Mouse (Mus musculus): ENCODE data around the gene Slc9a7.

The Slc9a7 gene

DNA sequence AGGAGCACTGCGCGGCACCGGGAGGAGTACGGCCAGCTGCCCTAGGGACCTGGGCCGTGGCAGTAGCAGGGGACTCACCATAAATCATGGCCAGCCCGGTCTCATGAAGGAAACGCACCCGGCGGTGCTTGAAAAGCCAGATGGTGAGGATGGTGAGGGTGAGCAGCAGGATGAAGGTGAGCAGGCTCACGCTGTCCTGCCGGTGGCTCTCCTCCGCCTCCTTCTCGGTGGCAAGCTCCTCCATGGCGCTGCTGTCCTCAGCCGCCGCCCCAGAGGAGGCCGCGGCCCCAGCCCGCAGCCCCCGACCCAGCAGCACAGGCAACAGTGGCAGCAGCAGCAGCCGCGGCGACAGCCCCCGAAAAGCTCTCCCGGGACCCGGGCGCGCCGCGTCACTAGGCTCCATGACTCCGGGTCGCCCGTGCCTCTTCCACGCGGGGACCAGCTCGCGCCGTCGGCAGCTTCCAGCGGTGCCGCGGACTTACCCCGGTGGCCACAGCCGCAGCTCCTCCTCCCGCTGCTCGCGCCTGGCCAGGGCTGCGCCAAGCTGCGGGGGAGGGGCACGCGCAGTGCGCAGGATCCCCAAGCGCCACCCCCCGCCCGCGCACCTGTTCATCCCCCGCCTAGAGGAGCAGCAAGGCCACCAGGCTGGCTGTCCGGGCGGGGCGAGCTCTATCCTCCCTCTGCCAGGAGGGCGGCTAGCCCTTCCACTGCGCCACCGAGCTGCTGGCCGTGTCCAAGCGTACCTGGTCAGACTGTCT is at the start of gene Slc9a7:
Gene Slc9a7, minus strand, starts transcription at position 526 of the 758 bp plus-strand sequence.
- no peak for DNase-seq (ENCODE audit: extremely low spot score, low read depth, low spot score)

DNA sequence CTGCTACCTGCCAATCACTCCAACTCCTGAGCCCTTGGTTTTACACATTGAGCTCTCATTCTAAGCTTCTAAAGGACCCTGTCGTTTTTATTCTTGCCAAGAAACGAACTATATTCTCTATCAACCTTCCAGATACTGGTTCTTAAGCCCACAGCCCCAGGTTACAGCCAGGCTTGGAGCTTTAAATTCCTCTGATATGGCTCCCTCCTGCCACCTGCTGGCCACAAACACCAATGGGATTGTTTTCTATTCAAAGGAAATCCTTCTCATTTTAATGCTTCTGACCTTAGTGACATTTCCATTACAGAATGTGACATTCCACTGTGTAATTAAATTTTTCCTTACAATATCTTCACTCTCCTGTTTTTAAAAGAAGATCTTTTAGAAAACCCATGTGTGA is 44.1 kb upstream of the Slc9a7 start:
- DNase-seq (ENCODE audit: extremely low spot score, low read depth, low spot score), result no peak

DNA sequence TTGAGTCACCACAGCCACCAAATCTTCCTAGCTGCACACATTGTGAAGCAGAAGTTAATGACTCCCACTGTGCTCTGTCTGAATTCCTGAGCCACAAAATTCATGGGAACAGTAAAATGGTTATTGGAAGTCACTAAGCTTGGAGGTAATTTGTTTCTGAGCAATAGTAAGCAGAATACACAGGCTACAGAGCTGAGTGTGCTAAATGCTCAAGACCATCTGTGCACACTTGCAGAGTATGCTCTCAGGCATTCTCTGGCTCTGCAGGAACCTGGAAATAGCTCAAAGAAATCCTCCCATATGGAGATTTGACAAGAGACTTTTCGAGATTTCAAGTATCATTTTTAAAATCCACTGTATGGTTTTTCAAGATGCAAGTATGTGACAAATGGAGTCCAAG is 41.1 kb upstream of the Slc9a7 start:
- DNase-seq (ENCODE audit: extremely low spot score, low read depth, low spot score), result no peak

DNA sequence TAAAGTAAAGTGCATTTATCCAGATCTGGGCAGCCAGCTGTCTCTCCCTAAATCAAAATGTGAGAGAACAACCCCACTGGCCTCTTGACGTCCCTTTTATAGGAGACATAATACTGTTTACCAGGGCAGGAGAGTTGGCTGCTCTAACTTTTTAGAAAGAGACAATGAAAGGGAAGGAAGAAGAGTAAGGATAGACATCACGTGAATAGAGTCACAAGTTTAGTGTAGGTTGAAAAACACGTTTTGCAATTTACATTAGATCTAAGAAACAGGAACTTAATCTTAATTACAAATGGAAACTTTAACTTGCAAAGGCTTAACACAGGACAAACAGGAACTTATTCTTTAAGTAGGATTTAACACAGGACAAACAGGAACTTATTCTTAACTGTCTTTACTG is 15.6 kb upstream of the Slc9a7 start:
- no peak for DNase-seq (ENCODE audit: extremely low spot score, low read depth, low spot score)

DNA sequence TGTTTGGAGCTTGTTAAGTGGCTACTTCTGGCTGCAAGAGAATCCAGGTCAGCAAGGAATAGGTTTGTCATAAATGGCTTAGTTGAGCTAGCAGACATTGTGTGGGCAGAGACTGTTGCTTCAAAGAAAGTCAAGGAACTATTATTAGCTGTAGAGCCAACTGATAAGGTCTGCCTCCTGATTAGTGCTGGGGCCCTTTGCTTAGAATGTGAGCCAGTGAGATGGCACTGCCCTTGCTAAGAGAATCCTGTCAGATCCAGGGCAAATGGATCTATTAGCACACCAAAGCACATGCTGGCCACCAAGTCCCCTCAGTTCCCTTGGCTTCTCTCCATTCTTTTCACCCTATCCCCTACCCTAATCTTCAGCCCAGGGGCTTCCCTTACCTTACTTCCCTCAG is 14.3 kb upstream of the Slc9a7 start:
- no peak for DNase-seq (ENCODE audit: extremely low spot score, low read depth, low spot score)

DNA sequence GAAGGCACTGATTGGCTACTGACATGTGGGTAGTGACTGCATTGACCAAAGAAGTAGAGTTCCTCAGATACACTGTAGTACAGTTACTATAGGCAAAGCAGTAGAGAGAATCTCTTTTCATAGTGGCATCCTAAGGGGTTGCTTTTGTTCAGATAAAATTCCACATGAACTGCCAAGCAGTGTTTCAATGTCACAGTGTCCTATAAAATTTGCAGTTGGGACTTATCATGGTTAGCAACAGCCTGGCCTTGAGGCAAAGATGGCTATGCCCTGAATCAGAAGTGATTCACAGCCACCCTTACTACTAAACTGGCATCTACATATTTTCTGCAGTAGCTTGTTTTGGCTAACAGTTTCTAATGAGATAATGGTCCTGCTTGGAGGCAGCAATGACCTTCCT is 11.7 kb upstream of the Slc9a7 start:
- no peak for DNase-seq (ENCODE audit: extremely low spot score, low read depth, low spot score)

DNA sequence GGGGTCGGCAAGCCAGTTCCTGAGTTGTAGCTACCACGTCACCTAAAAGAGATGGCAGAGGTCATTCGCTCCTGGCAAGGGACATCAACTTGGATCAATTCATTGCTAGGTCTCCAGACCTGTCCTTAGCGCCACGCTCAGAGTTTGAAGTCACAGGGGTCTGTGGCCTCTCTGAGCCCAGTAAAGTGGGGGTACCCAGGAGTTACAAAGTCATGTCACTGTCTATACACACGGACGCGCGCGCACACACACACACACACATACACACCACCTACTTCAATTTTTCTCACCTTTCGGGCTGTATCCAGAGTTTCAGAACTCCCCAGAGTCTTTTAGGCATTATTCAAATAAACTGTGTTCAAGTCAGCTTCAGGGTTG is 422 bp upstream of the Slc9a7 start:
- DNase-seq (ENCODE audit: extremely low spot score, low read depth, low spot score), result no peak

DNA sequence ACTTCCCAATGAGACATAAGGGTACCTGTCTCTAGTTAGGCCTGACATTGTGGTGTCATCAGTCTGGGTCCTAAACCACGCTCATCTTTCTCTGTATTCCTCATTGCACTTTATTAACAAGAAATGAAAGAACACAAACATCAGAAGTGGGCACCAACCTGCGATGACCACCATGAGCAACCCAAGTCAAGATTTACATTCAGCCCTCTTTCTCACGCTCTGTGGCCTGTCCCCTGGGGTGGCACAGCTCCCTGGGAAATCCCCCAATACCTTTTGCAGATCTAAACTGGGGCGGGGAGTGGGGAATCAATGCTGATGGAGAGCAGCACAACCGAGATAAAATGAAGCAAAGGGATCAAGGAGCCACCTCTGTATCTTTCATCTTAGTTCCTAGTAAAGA is 892 bp downstream of the Slc9a7 start:
- DNase-seq (ENCODE audit: extremely low spot score, low read depth, low spot score), result no peak

DNA sequence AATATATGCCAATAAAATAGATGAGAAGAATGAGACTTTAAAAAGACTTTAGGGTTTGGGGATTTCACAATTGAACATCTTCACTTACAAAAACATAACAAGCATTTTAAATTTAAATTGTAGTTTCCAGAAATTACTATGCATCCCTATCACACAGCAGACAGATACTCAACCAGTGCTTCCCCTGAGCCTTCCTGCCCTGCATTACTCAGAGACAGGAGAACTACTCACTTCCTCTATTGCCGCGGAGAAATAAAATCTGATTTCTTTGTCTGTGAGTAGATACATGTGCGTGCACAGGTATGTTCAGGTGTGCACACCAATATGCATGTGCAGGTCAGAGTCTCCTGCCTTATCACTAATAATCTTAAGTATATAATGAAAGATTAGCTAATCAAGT is 2.9 kb downstream of the Slc9a7 start:
- no peak for DNase-seq (ENCODE audit: extremely low spot score, low read depth, low spot score)

DNA sequence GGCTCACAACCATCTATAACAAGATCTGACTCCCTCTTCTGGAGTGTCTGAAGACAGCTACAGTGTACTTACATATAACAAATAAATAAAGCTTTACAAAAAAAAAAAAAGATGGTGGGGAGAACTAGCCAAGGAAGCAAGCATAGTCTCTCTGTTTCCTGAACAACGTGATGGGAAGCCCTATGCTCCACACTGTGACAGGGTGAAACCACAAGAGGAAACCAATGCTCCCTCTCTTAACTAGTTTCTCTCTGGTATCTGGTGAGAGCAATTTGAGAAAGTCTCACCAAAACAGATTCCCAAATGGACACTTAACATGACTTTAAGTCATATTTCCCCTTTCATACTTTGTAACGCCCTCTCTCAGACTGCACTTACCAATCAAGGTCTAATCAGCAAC is 5.4 kb downstream of the Slc9a7 start:
- no peak for DNase-seq (ENCODE audit: extremely low spot score, low read depth, low spot score)

DNA sequence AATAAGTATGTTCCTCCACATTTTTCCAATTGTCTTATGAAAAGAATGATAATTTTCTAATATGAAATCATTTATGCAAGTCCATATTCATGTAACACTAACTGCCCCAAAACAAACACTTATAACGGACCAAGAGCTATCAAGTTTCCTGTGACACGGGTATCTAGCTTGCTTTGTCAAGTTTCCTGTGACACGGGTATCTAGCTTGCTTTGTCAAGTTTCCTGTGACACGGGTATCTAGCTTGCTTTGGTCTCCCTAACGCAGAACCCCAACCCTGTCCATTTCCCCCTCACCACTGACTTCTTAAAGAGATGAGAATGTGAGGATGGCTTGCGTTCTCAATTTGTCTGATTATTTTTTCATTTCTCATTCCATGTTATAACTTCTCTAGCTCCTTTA is 12.2 kb downstream of the Slc9a7 start:
- no peak for DNase-seq (ENCODE audit: extremely low spot score, low read depth, low spot score)

DNA sequence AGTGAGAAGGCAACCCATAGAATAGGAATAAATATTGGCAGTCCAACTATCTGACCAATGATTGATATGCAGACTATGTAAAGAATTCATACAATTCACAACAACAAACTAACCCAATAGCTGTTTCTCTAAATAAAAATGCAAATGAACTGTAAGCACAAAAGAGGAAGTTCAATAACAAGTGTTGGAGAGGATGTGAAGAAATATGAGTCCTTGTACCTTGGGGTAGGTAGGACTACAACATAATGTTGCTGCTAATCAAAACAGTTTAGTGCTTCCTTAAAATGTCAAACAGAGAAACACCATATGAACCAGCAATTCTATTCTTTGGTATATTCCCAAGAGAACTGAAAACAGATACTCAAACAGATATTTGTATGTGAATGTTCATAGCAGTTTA is 17.8 kb downstream of the Slc9a7 start:
- no peak for DNase-seq (ENCODE audit: extremely low spot score, low read depth, low spot score)

DNA sequence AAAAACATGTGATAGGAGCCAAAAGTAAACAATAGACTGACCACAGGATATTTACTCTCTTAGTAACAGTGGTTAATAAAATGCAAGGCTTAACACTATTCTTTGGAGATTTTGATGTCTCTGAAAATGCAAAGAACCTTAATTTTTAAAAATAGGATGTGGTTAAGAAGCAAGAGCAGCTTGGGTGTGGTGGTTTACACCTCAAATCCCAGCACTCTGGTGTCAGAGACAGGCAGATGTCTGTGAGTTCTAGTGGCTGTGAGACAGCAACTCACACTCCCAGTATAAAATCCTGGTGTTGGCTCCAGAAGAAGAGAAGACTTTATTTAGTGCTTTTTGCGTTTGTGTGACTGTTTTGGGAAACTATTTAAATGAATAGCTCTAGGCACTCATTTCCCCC is 19.6 kb downstream of the Slc9a7 start:
- no peak for DNase-seq (ENCODE audit: extremely low spot score, low read depth, low spot score)

DNA sequence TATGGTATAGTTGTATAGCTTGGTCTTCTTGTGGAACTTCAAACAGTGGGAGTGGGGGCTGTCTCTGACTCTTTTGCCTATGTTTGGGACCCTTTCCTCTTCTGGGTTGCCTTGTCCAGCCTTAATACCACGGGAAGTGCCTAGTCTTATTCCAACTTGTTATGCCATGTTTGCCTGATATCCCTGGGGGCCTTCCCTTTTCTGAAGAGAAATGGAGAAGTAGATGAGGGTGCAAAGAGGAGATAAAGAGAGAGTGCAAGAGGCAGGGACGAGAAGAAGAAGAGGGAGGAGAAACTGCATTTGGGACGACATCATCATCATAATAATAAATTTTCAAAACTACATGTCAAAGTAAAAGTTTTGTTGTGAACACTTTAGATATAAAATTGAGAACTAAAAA is 21.6 kb downstream of the Slc9a7 start:
- DNase-seq (ENCODE audit: extremely low spot score, low read depth, low spot score), result no peak

DNA sequence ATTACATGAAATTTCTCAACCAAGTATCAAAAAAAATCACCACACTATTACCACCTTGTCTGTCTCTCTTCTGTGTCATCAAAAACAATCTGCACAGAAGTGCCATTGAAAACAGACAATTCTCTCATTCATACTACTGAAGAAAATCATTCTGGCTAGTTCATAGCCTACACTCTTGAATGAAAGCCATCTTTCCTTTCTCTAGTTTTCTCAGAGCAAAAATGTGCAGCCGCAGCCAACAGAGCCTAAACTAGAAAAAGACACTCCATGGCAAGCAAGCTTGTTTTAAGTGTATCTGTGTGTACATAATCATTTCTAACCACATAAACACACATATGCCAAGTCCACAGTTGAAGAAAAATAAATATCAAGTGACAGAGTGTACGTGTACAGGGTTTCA is 27.2 kb downstream of the Slc9a7 start:
- no peak for DNase-seq (ENCODE audit: extremely low spot score, low read depth, low spot score)

DNA sequence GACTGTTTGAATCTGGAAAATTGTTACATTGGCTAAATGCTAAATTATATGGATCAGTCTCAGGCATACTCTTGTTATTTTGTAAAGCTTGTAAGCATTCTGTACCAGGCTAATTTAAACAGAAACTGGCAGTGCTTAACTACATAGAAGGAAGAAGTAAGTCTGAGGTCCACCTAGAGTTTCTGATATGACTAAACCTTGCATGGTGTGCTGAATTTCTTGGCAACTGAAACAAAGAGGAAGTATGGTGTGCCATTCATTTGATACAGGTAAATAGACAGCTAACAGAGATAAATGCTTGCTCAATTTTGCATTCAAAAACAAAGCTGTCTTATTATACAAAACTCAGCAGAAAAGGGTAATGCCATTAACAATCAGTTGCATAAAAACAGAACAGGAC is 63.5 kb downstream of the Slc9a7 start:
- DNase-seq (ENCODE audit: extremely low spot score, low read depth, low spot score), result no peak

DNA sequence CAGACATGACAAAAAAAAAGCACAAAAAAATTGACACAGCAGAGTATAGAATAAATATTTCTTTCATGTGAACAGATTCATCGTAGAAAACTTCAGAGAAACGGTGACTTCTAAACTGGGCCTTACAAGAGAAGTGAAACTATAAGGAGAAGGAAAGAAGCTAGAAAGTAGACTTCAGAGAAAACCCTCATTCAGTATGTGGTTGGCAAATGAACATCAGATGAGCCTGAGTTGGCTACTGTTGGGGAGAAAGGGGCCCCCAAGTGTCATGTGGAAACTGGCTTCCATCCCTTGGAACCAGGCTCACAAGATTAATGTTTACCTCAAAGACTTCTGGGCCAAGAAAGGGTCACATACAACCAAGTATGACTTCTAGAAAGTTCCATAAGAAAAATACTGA is 70.1 kb downstream of the Slc9a7 start:
- no peak for DNase-seq (ENCODE audit: extremely low spot score, low read depth, low spot score)

DNA sequence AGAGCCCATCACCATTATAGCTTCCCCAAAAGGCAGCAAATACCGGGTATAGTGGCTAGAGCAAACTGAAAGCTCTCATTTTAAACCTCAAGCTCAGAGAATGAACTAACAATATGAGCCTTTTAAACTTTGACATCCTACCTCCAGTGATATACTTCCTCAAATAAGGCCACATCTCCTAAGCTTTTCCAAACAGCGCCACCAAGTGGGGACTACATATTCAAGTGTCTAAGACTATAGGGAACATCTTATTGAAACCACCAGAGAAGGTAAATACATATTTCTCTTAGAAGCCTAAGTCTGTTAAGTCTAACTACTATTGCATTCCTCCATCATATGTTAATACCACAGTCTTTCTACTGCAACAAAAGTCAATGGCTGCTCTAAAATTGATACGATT is 106.0 kb downstream of the Slc9a7 start:
- no peak for DNase-seq (ENCODE audit: extremely low spot score, low read depth, low spot score)

DNA sequence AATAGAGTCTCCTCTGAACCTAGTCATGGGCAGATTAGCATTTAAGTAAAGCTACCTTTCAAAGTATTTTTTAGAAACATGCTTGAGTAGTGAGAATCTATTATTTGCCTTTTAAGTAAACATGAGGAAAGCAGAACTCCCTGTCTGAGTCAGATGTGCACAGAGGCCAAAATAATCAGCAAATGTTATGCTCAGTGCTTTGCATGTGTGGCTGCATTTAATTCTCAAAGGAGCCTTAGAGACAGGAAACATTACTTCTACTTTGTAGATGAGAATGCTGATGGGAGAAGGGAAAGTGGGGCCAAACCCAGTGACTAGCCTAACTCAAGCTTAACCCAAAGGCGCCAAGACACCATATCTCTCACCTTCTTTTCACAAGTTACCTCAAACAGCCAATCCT is 114.8 kb downstream of the Slc9a7 start:
- no peak for DNase-seq (ENCODE audit: extremely low spot score, low read depth, low spot score)

DNA sequence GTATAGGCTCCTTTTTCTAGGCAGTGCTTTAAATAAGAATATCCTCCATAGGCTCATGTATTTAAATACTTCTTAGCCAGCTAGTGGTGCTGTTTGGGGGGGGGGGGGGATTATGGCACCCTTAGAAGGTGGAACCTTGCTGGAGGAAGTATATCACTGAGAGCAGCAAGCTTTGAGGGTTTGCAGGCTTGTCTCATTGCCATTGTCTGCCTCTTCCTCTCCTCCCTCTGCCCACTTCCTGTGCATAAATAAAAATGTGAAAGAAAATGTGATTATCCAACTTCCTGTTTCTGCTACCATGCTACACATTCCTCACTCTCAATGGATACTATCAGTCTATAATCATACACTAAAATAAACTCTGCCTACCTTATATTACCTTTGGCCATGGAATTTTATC is 123.2 kb downstream of the Slc9a7 start:
- no peak for DNase-seq (ENCODE audit: extremely low spot score, low read depth, low spot score)

DNA sequence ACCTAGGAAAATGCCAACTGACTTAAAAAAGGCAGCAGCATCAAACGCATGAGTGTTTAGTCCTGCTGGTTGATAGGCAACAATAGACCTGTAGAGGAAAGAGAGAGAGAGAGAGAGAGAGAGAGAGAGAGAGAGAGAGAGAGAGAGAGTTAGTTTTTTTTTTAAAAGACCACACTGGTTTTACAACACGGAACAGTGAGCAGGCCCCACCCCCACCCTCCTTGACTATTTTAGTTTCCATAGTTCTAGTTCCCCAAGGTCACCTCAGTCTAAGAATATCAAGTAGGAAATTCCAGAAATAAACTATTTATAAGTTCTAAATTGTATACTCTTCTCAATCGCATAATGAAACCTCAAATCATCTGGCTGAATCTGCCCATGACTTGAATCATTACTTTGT is 126.6 kb downstream of the Slc9a7 start:
- DNase-seq (ENCODE audit: extremely low spot score, low read depth, low spot score), result no peak

DNA sequence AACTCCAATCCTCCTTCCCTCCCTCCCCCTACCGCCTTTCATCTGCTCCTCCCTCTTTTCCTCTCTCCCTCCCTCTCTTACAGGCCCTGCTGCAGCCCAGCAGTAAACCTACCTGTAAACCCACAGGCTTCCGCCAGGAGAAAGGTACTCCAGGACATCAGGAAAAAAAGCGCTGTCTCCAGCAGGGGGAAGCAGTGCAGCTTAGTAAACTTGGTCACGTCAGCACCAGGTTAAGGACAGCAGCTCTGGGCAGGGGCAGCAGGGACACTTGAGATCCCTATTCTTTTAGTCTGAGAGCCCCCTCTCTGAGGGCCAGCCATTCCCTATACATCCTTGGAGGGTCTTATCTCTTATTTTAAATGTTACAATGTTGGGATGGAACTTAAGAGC is 129.3 kb downstream of the Slc9a7 start:
- peak; percentile 30 for DNase-seq (ENCODE audit: extremely low spot score, low read depth, low spot score)

DNA sequence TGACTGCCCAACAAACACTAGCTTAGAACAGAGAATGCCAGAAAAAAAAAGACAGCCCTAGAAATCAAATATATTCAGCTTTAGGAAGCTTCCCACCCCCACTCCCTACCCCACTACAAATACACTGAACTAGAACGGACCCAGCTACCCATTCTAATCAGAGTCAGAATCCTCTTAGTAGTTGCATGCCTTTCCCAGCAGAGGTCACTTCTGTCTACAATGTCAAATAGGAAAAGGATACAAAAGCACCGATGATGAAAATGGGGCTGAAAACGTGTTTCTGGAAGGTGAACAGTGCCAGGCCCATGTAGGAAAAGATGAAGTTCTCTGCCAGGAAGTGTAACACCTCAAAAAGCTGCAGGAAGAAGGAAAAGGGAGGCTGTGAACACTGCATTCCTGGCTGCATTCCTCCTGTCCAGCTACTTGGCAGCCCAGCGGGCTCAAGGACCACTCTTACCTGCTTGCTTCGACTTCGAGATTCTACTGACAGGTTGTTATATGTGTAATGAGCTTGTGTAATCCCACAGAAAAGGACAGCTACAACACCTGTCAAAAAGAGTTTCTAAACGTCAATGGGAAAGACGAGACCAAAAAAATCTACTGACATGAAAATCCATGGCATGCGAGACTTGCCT is 129.8 kb downstream of the Slc9a7 start:
- DNase-seq (ENCODE audit: extremely low spot score, low read depth, low spot score), result no peak

Data from hindlimb bud, embryonic 11.5 days (tissue).